Mouse (Mus musculus): ENCODE measurements around the gene Tesc.

DNA sequence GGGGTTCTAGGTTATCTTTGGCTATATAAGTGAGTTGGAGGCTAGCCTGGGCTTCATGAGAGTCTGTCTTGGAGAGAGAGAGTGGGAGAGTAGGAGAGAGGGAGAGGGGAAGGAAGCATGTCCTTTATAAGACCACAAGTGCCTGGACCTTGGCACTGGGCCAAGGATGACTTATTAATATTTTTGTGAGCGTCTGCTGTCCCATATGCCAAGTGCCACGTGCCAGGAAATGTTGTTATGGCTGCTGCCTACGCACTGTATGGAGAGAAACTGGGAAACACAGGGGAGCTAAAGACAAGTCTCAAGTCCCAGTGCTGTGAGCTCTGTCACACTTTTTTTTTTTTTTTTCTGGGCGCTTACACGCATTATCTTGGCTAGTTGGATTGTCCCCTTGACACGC is 15.1 kb downstream of the Tesc start:
- no peak for TF ChIP-seq UBTF (IDR thresholded peaks at IDR 0.05; ENCODE audit: low read depth, low read length)
- no peak for TF ChIP-seq MXI1 (IDR thresholded peaks at IDR 0.05; ENCODE audit: low read depth, low read length)
- TF ChIP-seq ELF1 (IDR thresholded peaks at IDR 0.05; ENCODE audit: low read depth, low read length) = no peak
- no peak for TF ChIP-seq CHD2 (IDR thresholded peaks at IDR 0.05; ENCODE audit: low read length)
- TF ChIP-seq POLR2A (IDR thresholded peaks at IDR 0.05; ENCODE audit: low read depth, low read length) = no peak
- TF ChIP-seq EP300 (IDR thresholded peaks at IDR 0.05; ENCODE audit: low read length) = no peak
- TF ChIP-seq CTCF (conservative IDR thresholded peaks at IDR 0.05 in 1 of 2, IDR thresholded peaks at IDR 0.05 in 1 of 2; ENCODE audit: low read depth in 2 of 2, low read length in 2 of 2) = no peak
- no peak for TF ChIP-seq MYC (IDR thresholded peaks at IDR 0.05; ENCODE audit: low read depth, low read length)
- TF ChIP-seq POLR2AphosphoS2 (IDR thresholded peaks at IDR 0.05; ENCODE audit: low read depth, low read length) = no peak
- no peak for TF ChIP-seq USF2 (conservative IDR thresholded peaks at IDR 0.05; ENCODE audit: low read depth, low read length)
- TF ChIP-seq ZMIZ1 (IDR thresholded peaks at IDR 0.05; ENCODE audit: low read depth, low read length) = no peak

Data from CH12.LX (cell line).